Mouse (Mus musculus) midbrain, embryonic 12.5 days (tissue): ENCODE results near the gene Tmem128. TPM values are rescaled to one million over a fixed set of nuclear protein-coding genes. Genes with fewer than 3 reads are reported as not detected.

Source experiments
- ATAC-seq: fragments of 200-750 bp; cut with Nextera tagmentation; 2 replicates; pipeline ENCODE4 v1.8.0; 2017; ENCODE audit warnings: low read depth, moderate TSS enrichment, moderate library complexity; ENCODE audit not compliant: low FRiP score
- H3K27ac ChIP-seq: fragments of 300-500 bp; sonication (generic); replicated peaks from 2 replicates; pipeline ENCODE4 v1.5.1; 2016; ENCODE audit warnings: mild to moderate bottlenecking
- H3K27me3 ChIP-seq: fragments of 300-500 bp; sonication (generic); 2 replicates; pipeline ENCODE4 v1.6.1; 2016; ENCODE audit warnings: mild to moderate bottlenecking
- H3K36me3 ChIP-seq: fragments of 300-500 bp; sonication (generic); 2 replicates; pipeline ENCODE4 v1.6.1; 2016
- H3K4me1 ChIP-seq: fragments of 300-500 bp; sonication (generic); 2 replicates; pipeline ENCODE4 v1.6.1; 2016
- H3K4me2 ChIP-seq: fragments of 300-500 bp; sonication (generic); replicated peaks from 2 replicates; pipeline ENCODE4 v1.6.1; 2016; ENCODE audit warnings: mild to moderate bottlenecking, moderate library complexity
- H3K4me3 ChIP-seq: fragments of 300-500 bp; sonication (generic); 2 replicates; pipeline ENCODE4 v1.5.1; 2016; ENCODE audit warnings: mild to moderate bottlenecking
- H3K9ac ChIP-seq: fragments of 300-500 bp; sonication (generic); replicated peaks from 2 replicates; pipeline ENCODE4 v1.6.1; 2016; ENCODE audit warnings: mild to moderate bottlenecking, moderate library complexity
- H3K9me3 ChIP-seq: fragments of 300-500 bp; sonication (generic); 2 replicates; pipeline ENCODE4 v1.6.1; 2016; ENCODE audit warnings: mild to moderate bottlenecking
- WGBS: fragments of 180-500 bp; shearing (Covaris S2); methylation state at CpG from one replicate; pipeline ENCODE4 v1.1.7; 2016; 5-methylcytosine and 5-hydroxymethylcytosine counted together
- polyA plus RNA-seq: library from polyadenylated mRNA; unstranded; fragments of >200 nt; fragmentation: Nextera tagmentation; extraction: Ambion mirVana; gene quantifications from 2 replicates; pipeline ENCODE4 v1.2.1, GENCODE M21; 2016

Tmem128 gene
- polyA plus RNA-seq, 1 experiment from 2014 or later = 88.3 TPM

- Histone ChIP-seq H3K4me3 (no peak overlapping the region), H3K27me3 (peaks cover 69% of the 10 kb centered on the region), H3K4me1 (peaks cover 17% of the 10 kb centered on the region), H3K36me3 (no peaks in the 10 kb centered on the region), H3K9me3 (no peaks in the 10 kb centered on the region), H3K27ac (no peak overlapping the region), H3K4me2 (no peak overlapping the region), H3K9ac (no peak overlapping the region)
- WGBS = 55% methylated on average over 1 of the region's 1 CpGs
- no peak for ATAC-seq
Observed at GRCm38 (mm10) chr5:38280075-38280474, 20.1 kb downstream of the Tmem128 start.

- H3K27me3 ChIP-seq = peaks cover 17% of the 10 kb centered on the region
- no peaks in the 10 kb centered on the region for H3K9me3 ChIP-seq
- no peak overlapping the region for H3K27ac ChIP-seq
- ATAC-seq = no peak
- H3K4me1 ChIP-seq = no peaks in the 10 kb centered on the region
- 72% methylated on average over 9 of the region's 9 CpGs for WGBS
- H3K4me2 ChIP-seq = no peak overlapping the region
- H3K9ac ChIP-seq = no peak overlapping the region
- H3K4me3 ChIP-seq = no peak overlapping the region
- H3K36me3 ChIP-seq = no peaks in the 10 kb centered on the region
Observed at GRCm38 (mm10) chr5:38285724-38286123, 25.7 kb downstream of the Tmem128 start.

GRCm38 (mm10) chr5:38288476-38288875 lies 28.5 kb downstream of the Tmem128 start:
- 89% methylated on average over 3 of the region's 3 CpGs for WGBS
- Histone ChIP-seq H3K9ac (no peak overlapping the region), H3K4me3 (no peak overlapping the region), H3K36me3 (no peaks in the 10 kb centered on the region), H3K27ac (no peak overlapping the region), H3K4me2 (no peak overlapping the region), H3K9me3 (no peaks in the 10 kb centered on the region), H3K27me3 (no peaks in the 10 kb centered on the region), H3K4me1 (no peaks in the 10 kb centered on the region)
- no peak for ATAC-seq

GRCm38 (mm10) chr5:38301761-38302411 lies 41.9 kb downstream of the Tmem128 start:
- 88% methylated on average over 12 of the region's 12 CpGs for WGBS
- H3K4me1 ChIP-seq = no peaks in the 10 kb centered on the region
- no peak for ATAC-seq
- no peaks in the 10 kb centered on the region for H3K27me3 ChIP-seq
- H3K4me3 ChIP-seq = no peak overlapping the region
- H3K36me3 ChIP-seq = no peaks in the 10 kb centered on the region
- no peak overlapping the region for H3K9ac ChIP-seq
- H3K27ac ChIP-seq = no peak overlapping the region
- H3K9me3 ChIP-seq = no peaks in the 10 kb centered on the region
- no peak overlapping the region for H3K4me2 ChIP-seq

- no peaks in the 10 kb centered on the region for H3K4me1 ChIP-seq
- H3K27me3 ChIP-seq = no peaks in the 10 kb centered on the region
- H3K4me2 ChIP-seq = no peak overlapping the region
- 24% methylated on average over 12 of the region's 12 CpGs for WGBS
- no peaks in the 10 kb centered on the region for H3K9me3 ChIP-seq
- no peak for ATAC-seq
- H3K4me3 ChIP-seq = no peak overlapping the region
- H3K9ac ChIP-seq = no peak overlapping the region
- H3K27ac ChIP-seq = no peak overlapping the region
- H3K36me3 ChIP-seq = no peaks in the 10 kb centered on the region
Observed at GRCm38 (mm10) chr5:38302651-38303050, 42.7 kb downstream of the Tmem128 start.

- Histone ChIP-seq H3K9me3 (no peaks in the 10 kb centered on the region), H3K27me3 (peaks cover 11% of the 10 kb centered on the region), H3K9ac (no peak overlapping the region), H3K4me2 (no peak overlapping the region), H3K27ac (no peak overlapping the region), H3K4me3 (no peak overlapping the region), H3K36me3 (no peaks in the 10 kb centered on the region), H3K4me1 (no peaks in the 10 kb centered on the region)
- ATAC-seq = no peak
- 81% methylated on average over 2 of the region's 2 CpGs for WGBS
Observed at GRCm38 (mm10) chr5:38305241-38305640, 45.3 kb downstream of the Tmem128 start.

GRCm38 (mm10) chr5:38307255-38308101 lies 47.5 kb downstream of the Tmem128 start:
- H3K27ac ChIP-seq = no peak overlapping the region
- peak overlapping the region; percentile 29; the same call in 1 of the 2 replicates for H3K9ac ChIP-seq
- H3K4me3 ChIP-seq = peak overlapping the region; percentile 38
- 10% methylated on average over 26 of the region's 26 CpGs for WGBS
- H3K27me3 ChIP-seq = peaks cover 11% of the 10 kb centered on the region
- H3K4me2 ChIP-seq = peak overlapping the region; percentile 56
- no peaks in the 10 kb centered on the region for H3K9me3 ChIP-seq
- ATAC-seq = peak; percentile 86
- no peaks in the 10 kb centered on the region for H3K36me3 ChIP-seq
- no peaks in the 10 kb centered on the region for H3K4me1 ChIP-seq

- Histone ChIP-seq H3K27me3 (peaks cover 11% of the 10 kb centered on the region), H3K9me3 (no peaks in the 10 kb centered on the region)
- WGBS = 53% methylated on average over 5 of the region's 5 CpGs
Observed at GRCm38 (mm10) chr5:38308873-38309272, 48.9 kb downstream of the Tmem128 start.

GRCm38 (mm10) chr5:38309795-38310194 lies 49.8 kb downstream of the Tmem128 start:
- no peaks in the 10 kb centered on the region for H3K4me1 ChIP-seq
- no peak overlapping the region for H3K9ac ChIP-seq
- WGBS = 80% methylated on average over 3 of the region's 3 CpGs
- H3K36me3 ChIP-seq = no peaks in the 10 kb centered on the region
- peaks cover 11% of the 10 kb centered on the region for H3K27me3 ChIP-seq
- no peaks in the 10 kb centered on the region for H3K9me3 ChIP-seq
- H3K4me3 ChIP-seq = no peak overlapping the region
- ATAC-seq = no peak
- no peak overlapping the region for H3K27ac ChIP-seq
- H3K4me2 ChIP-seq = no peak overlapping the region

More at GRCm38 (mm10) chr5:38308873-38309272, 48.9 kb downstream of the Tmem128 start:
- Histone ChIP-seq H3K27ac (no peak overlapping the region), H3K4me2 (no peak overlapping the region), H3K36me3 (no peaks in the 10 kb centered on the region), H3K9ac (no peak overlapping the region), H3K4me3 (no peak overlapping the region), H3K4me1 (no peaks in the 10 kb centered on the region)
- peak; percentile 48; the same call in 1 of the 2 replicates for ATAC-seq

Other genes with a start within 250 kb of the Tmem128 start
- 42.1 and 42.5 TPM in 2 replicates for gene Stx18, start 221.4 kb upstream of the Tmem128 start, polyA plus RNA-seq
- gene Nsg1, start 100.3 kb upstream of the Tmem128 start, polyA plus RNA-seq = 369 and 382 TPM in 2 replicates
- 22.0 and 26.8 TPM in 2 replicates for gene Zbtb49, start 39.7 kb upstream of the Tmem128 start, polyA plus RNA-seq
- 100 and 113 TPM in 2 replicates for gene Lyar, start 39.7 kb upstream of the Tmem128 start, polyA plus RNA-seq
- not detected in 2 replicates for gene Otop1, start 15.8 kb downstream of the Tmem128 start, polyA plus RNA-seq
- gene Drd5, start 59.2 kb downstream of the Tmem128 start, polyA plus RNA-seq = 0.13 and 0.18 TPM in 2 replicates
- gene Slc2a9, start 243.0 kb downstream of the Tmem128 start, polyA plus RNA-seq = 0.26 and 0.76 TPM in 2 replicates